Mouse (Mus musculus): Measurements from ENCODE around the gene Cnp. TPM values are rescaled to one million over a fixed set of nuclear protein-coding genes. Genes with fewer than 3 reads are reported as not detected.

The Cnp gene
- polyA plus RNA-seq, 1 experiment: 227 TPM

GRCm38 (mm10) chr11:100617480-100617879, 42.8 kb downstream of the Cnp start:
- no peak for DNase-seq (ENCODE audit: extremely low spot score in 1 of 2, low spot score in 1 of 2)

GRCm38 (mm10) chr11:100618761-100619484, 44.2 kb downstream of the Cnp start, which contains the start of gene Nkiras2:
TSS of gene Nkiras2 (plus strand) at chr11:100619244.
- no peak for DNase-seq (ENCODE audit: extremely low spot score in 1 of 2, low spot score in 1 of 2)

- DNase-seq (ENCODE audit: extremely low spot score in 1 of 2, low spot score in 1 of 2): peak; percentile 93 to 98
These were observed 44.8 kb downstream of the Cnp start for GRCm38 (mm10) chr11:100619485-100619975.

- DNase-seq (ENCODE audit: extremely low spot score in 1 of 2, low spot score in 1 of 2): no peak
These were observed 45.3 kb downstream of the Cnp start, which contains the start of gene Dnajc7 for GRCm38 (mm10) chr11:100619982-100620381. TSS of gene Dnajc7 (minus strand) at chr11:100620168.

- DNase-seq (ENCODE audit: extremely low spot score in 1 of 2, low spot score in 1 of 2): peak; percentile 89 to 98
These were observed 48.0 kb downstream of the Cnp start for GRCm38 (mm10) chr11:100622714-100623113.

GRCm38 (mm10) chr11:100623867-100624266, 49.2 kb downstream of the Cnp start:
- no peak for DNase-seq (ENCODE audit: extremely low spot score in 1 of 2, low spot score in 1 of 2)

- no peak for DNase-seq (ENCODE audit: extremely low spot score in 1 of 2, low spot score in 1 of 2)
These were observed 51.3 kb downstream of the Cnp start for GRCm38 (mm10) chr11:100625754-100626700.

- DNase-seq (ENCODE audit: extremely low spot score in 1 of 2, low spot score in 1 of 2): peak in 1 of 2 experiments; percentile 77
These were observed 52.0 kb downstream of the Cnp start for GRCm38 (mm10) chr11:100626701-100627195.

- DNase-seq (ENCODE audit: extremely low spot score in 1 of 2, low spot score in 1 of 2): no peak
These were observed 53.4 kb downstream of the Cnp start for GRCm38 (mm10) chr11:100628056-100628455.

- no peak for DNase-seq (ENCODE audit: extremely low spot score in 1 of 2, low spot score in 1 of 2)
These were observed 54.2 kb downstream of the Cnp start for GRCm38 (mm10) chr11:100628862-100629352.

- no peak for DNase-seq (ENCODE audit: extremely low spot score in 1 of 2, low spot score in 1 of 2)
These were observed 59.8 kb downstream of the Cnp start for GRCm38 (mm10) chr11:100634530-100634929.

- peak in 1 of 2 experiments; percentile 70 for DNase-seq (ENCODE audit: extremely low spot score in 1 of 2, low spot score in 1 of 2)
These were observed 65.6 kb downstream of the Cnp start for GRCm38 (mm10) chr11:100640159-100640906.

Other genes starting within 250 kb of the Cnp start
- gene Gast, start 240.5 kb upstream of the Cnp start, polyA plus RNA-seq (2012; rRNA removed): not detected in 2 replicates
- gene Hap1, start 218.8 kb upstream of the Cnp start, polyA plus RNA-seq (2012; rRNA removed): 251 and 269 TPM in 2 replicates
- gene Jup, start 177.1 kb upstream of the Cnp start, polyA plus RNA-seq (2012; rRNA removed): 71.3 and 71.5 TPM in 2 replicates
- 13.6 and 15.8 TPM in 2 replicates for gene P3h4, start 160.1 kb upstream of the Cnp start, polyA plus RNA-seq (2012; rRNA removed)
- gene Fkbp10, start 159.2 kb upstream of the Cnp start, polyA plus RNA-seq (2012; rRNA removed): 10.6 and 10.8 TPM in 2 replicates
- gene Nt5c3b, start 133.1 kb upstream of the Cnp start, polyA plus RNA-seq (2012; rRNA removed): 63.7 and 77.3 TPM in 2 replicates
- gene Klhl10, start 133.0 kb upstream of the Cnp start, polyA plus RNA-seq (2012; rRNA removed): 0.72 and 0.74 TPM in 2 replicates
- gene Klhl11, start 102.2 kb upstream of the Cnp start, polyA plus RNA-seq (2012; rRNA removed): 13.6 and 13.7 TPM in 2 replicates
- 108 and 113 TPM in 2 replicates for gene Acly, start 46.9 kb upstream of the Cnp start, polyA plus RNA-seq (2012; rRNA removed)
- gene Ttc25, start 29.3 kb upstream of the Cnp start, polyA plus RNA-seq (2012; rRNA removed): 1.5 and 2.0 TPM in 2 replicates
- gene Nkiras2, start 44.3 kb downstream of the Cnp start, polyA plus RNA-seq (2012; rRNA removed): 23.5 and 27.3 TPM in 2 replicates
- gene Dnajc7, start 45.3 kb downstream of the Cnp start, polyA plus RNA-seq (2012; rRNA removed): 224 and 228 TPM in 2 replicates
- 2.5 TPM in 2 replicates for gene Zfp385c, start 117.6 kb downstream of the Cnp start, polyA plus RNA-seq (2012; rRNA removed)
- gene Dhx58, start 129.4 kb downstream of the Cnp start, polyA plus RNA-seq (2012; rRNA removed): 2.7 and 2.8 TPM in 2 replicates
- gene Kat2a, start 137.6 kb downstream of the Cnp start, polyA plus RNA-seq (2012; rRNA removed): 60.7 and 61.7 TPM in 2 replicates
- gene Hspb9, start 138.9 kb downstream of the Cnp start, polyA plus RNA-seq (2012; rRNA removed): not detected in 2 replicates
- gene Rab5c, start 163.3 kb downstream of the Cnp start, polyA plus RNA-seq (2012; rRNA removed): 205 and 221 TPM in 2 replicates
- 15.8 and 19.2 TPM in 2 replicates for gene Kcnh4, start 185.0 kb downstream of the Cnp start, polyA plus RNA-seq (2012; rRNA removed)
- gene Hcrt, start 188.0 kb downstream of the Cnp start, polyA plus RNA-seq (2012; rRNA removed): 0.50 and 0.62 TPM in 2 replicates
- 7.7 and 9.3 TPM in 2 replicates for gene Ghdc, start 196.1 kb downstream of the Cnp start, polyA plus RNA-seq (2012; rRNA removed)